Mouse (Mus musculus) limb, embryonic 14.5 days (tissue): Measurements from ENCODE around the gene Oxld1. TPM values are rescaled to one million over a fixed set of nuclear protein-coding genes. Genes with fewer than 3 reads are reported as not detected.

ENCODE experiments used
- ATAC-seq: fragments of 200-750 bp; cut with Nextera tagmentation; 2 replicates; pipeline ENCODE4 v1.8.0; 2017; ENCODE audit warnings: low read depth, moderate number of reproducible peaks, moderate TSS enrichment; ENCODE audit not compliant: low FRiP score
- DNase-seq: peaks from one replicate; pipeline ENCODE4 v3.0.0-alpha.2; 2015; ENCODE audit warnings: low spot score
- H3K27ac ChIP-seq: fragments of 300-500 bp; sonication (generic); replicated peaks from 2 replicates; pipeline ENCODE4 v1.5.1; 2014; ENCODE audit warnings: low read depth, mild to moderate bottlenecking, low read length, moderate library complexity, mixed read lengths
- H3K27me3 ChIP-seq: fragments of 300-500 bp; sonication (generic); 2 replicates; pipeline ENCODE4 v1.6.1; 2014; ENCODE audit warnings: low read length, mixed read lengths; ENCODE audit not compliant: control insufficient read depth, insufficient read depth
- H3K36me3 ChIP-seq: fragments of 300-500 bp; sonication (generic); 2 replicates; pipeline ENCODE4 v1.6.1; 2014; ENCODE audit warnings: mild to moderate bottlenecking, low read length, moderate library complexity, mixed read lengths; ENCODE audit not compliant: control insufficient read depth, insufficient read depth
- H3K4me1 ChIP-seq: fragments of 300-500 bp; sonication (generic); 2 replicates; pipeline ENCODE4 v1.6.1; 2014; ENCODE audit warnings: antibody characterized with exemption, low read length, mixed read lengths; ENCODE audit not compliant: control insufficient read depth, insufficient read depth
- H3K4me2 ChIP-seq: fragments of 300-500 bp; sonication (generic); replicated peaks from 2 replicates; pipeline ENCODE4 v1.6.1; 2014; ENCODE audit warnings: low read depth, mild to moderate bottlenecking, low read length, moderate library complexity; ENCODE audit not compliant: severe bottlenecking
- H3K4me3 ChIP-seq: fragments of 300-500 bp; sonication (generic); replicated peaks from 2 replicates; pipeline ENCODE4 v1.5.1; 2014; ENCODE audit warnings: low read length
- H3K9ac ChIP-seq: fragments of 300-500 bp; sonication (generic); 2 replicates; pipeline ENCODE4 v1.6.1; 2014; ENCODE audit warnings: mild to moderate bottlenecking, low read depth, low read length, moderate library complexity; ENCODE audit not compliant: severe bottlenecking
- H3K9me3 ChIP-seq: fragments of 300-500 bp; sonication (generic); 2 replicates; pipeline ENCODE4 v1.6.1; 2016; ENCODE audit warnings: low read length; ENCODE audit not compliant: control insufficient read depth
- POLR2A ChIP-seq: fragments of 200-500 bp; IDR thresholded peaks from 2 replicates; pipeline ENCODE4 v1.8.0; 2012; ENCODE audit warnings: inconsistent platforms, mild to moderate bottlenecking, moderate library complexity, borderline replicate concordance; ENCODE audit not compliant: insufficient read depth, insufficient read length; ENCODE audit errors: extremely low read depth
- WGBS: fragments of 180-500 bp; shearing (Covaris S2); extraction: QIAGEN DNeasy Blood & Tissue Kit; methylation state at CpG from one replicate; pipeline ENCODE4 v1.1.7; 2014; 5-methylcytosine and 5-hydroxymethylcytosine counted together
- polyA plus RNA-seq, 2 experiments: library from polyadenylated mRNA; depleted of rRNA in 1 of 2; stranded (reverse) in 1 of 2; unstranded in 1 of 2; fragments of >200 nt; fragmentation: Nextera tagmentation in 1 of 2; extraction: Ambion mirVana in 1 of 2; gene quantifications; 2 replicates each; pipeline versions ENCODE4 v1.2.1 to v1.2.3; 2012 to 2014

Oxld1 gene
- polyA plus RNA-seq (2012; rRNA removed) (12.3 and 14.7 TPM in 2 replicates), polyA plus RNA-seq (2014; fragmentation: Nextera tagmentation; extraction: Ambion mirVana) (12.8 and 14.3 TPM in 2 replicates)

GRCm38 (mm10) chr11:120457772-120458751 is at the start of gene Oxld1, which contains the start of gene Ccdc137:
Gene Oxld1 (minus strand): TSS chr11:120458068.
Gene Ccdc137 (plus strand): TSS chr11:120458115.
- Histone ChIP-seq H3K27me3 (no peaks in the 10 kb centered on the region), H3K4me2 (peak within 1 kb of the TSS; percentile 85), H3K9ac (peak within 1 kb of the TSS; percentile 85), H3K27ac (peak within 1 kb of the TSS; percentile 68), H3K9me3 (no peaks in the 10 kb centered on the region), H3K36me3 (peaks cover 34% of the 10 kb centered on the region), H3K4me1 (peaks cover 8% of the 10 kb centered on the region), H3K4me3 (peak within 1 kb of the TSS; percentile 93)
- DNase-seq (peak; percentile 83), ATAC-seq (peak; percentile 89)
- 4% methylated on average over 53 of the region's 62 CpGs for WGBS
- TF ChIP-seq POLR2A = peak; percentile 79; the same call in 1 of the 2 replicates

DNA sequence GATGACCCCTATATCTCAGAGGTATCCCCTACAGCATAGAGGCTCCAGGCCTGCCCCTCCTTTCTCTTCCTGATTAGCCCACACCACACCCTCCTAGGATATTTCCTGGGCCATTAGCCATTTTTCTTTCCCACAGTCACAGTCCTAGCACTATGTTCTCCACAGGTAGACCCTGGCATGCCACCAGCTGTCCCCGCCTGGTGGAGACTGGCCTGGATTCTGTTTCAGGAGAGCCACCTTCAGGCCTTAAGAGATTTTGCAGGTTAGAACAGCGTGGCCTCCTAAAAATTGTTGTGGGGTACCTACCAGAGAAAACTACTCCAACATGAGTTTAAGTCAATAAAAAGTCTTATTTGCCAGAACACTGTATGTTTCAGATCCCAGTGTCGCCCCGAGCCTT is 49.0 kb upstream of the Oxld1 start:
- H3K9ac ChIP-seq = no peak overlapping the region
- H3K27me3 ChIP-seq = no peaks in the 10 kb centered on the region
- no peak overlapping the region for H3K4me3 ChIP-seq
- ATAC-seq (no peak), DNase-seq (no peak)
- WGBS = 62% methylated on average over 4 of the region's 4 CpGs
- H3K27ac ChIP-seq = no peak overlapping the region
- no peaks in the 10 kb centered on the region for H3K36me3 ChIP-seq
- no peaks in the 10 kb centered on the region for H3K9me3 ChIP-seq
- no peak for TF ChIP-seq POLR2A
- H3K4me1 ChIP-seq = no peaks in the 10 kb centered on the region
- H3K4me2 ChIP-seq = no peak overlapping the region

- no peak for TF ChIP-seq POLR2A
- ATAC-seq (no peak), DNase-seq (no peak)
- no peaks in the 10 kb centered on the region for H3K36me3 ChIP-seq
- H3K27ac ChIP-seq = no peak overlapping the region
- H3K9me3 ChIP-seq = no peaks in the 10 kb centered on the region
- H3K4me2 ChIP-seq = no peak overlapping the region
- H3K4me1 ChIP-seq = no peaks in the 10 kb centered on the region
- no peaks in the 10 kb centered on the region for H3K27me3 ChIP-seq
- 89% methylated on average over 3 of the region's 3 CpGs for WGBS
- H3K4me3 ChIP-seq = no peak overlapping the region
- no peak overlapping the region for H3K9ac ChIP-seq
Measured at GRCm38 (mm10) chr11:120505661-120506060, 47.8 kb upstream of the Oxld1 start.

GRCm38 (mm10) chr11:120501701-120502100 is 43.8 kb upstream of the Oxld1 start:
- Histone ChIP-seq H3K4me1 (no peaks in the 10 kb centered on the region), H3K9me3 (no peaks in the 10 kb centered on the region), H3K27ac (no peak overlapping the region), H3K9ac (no peak overlapping the region), H3K27me3 (no peaks in the 10 kb centered on the region), H3K4me2 (no peak overlapping the region), H3K4me3 (no peak overlapping the region), H3K36me3 (peaks cover 25% of the 10 kb centered on the region)
- no peak for TF ChIP-seq POLR2A
- 76% methylated on average over 4 of the region's 4 CpGs for WGBS
- no peak for DNase-seq
- ATAC-seq = no peak

GRCm38 (mm10) chr11:120501018-120501417 is 43.1 kb upstream of the Oxld1 start:
- Histone ChIP-seq H3K9me3 (no peaks in the 10 kb centered on the region), H3K9ac (no peak overlapping the region), H3K4me3 (no peak overlapping the region), H3K4me1 (no peaks in the 10 kb centered on the region), H3K36me3 (peaks cover 32% of the 10 kb centered on the region), H3K27ac (no peak overlapping the region), H3K27me3 (no peaks in the 10 kb centered on the region), H3K4me2 (no peak overlapping the region)
- TF ChIP-seq POLR2A = no peak
- DNase-seq = no peak
- no peak for ATAC-seq
- 57% methylated on average over 6 of the region's 6 CpGs for WGBS
